Mouse (Mus musculus): ENCODE results near the gene Ttc7. TPM values are rescaled to one million over a fixed set of nuclear protein-coding genes. Genes with fewer than 3 reads are reported as not detected.

The Ttc7 gene
- polyA plus RNA-seq, 1 experiment from 2014 or later = 15.4 TPM

DNA sequence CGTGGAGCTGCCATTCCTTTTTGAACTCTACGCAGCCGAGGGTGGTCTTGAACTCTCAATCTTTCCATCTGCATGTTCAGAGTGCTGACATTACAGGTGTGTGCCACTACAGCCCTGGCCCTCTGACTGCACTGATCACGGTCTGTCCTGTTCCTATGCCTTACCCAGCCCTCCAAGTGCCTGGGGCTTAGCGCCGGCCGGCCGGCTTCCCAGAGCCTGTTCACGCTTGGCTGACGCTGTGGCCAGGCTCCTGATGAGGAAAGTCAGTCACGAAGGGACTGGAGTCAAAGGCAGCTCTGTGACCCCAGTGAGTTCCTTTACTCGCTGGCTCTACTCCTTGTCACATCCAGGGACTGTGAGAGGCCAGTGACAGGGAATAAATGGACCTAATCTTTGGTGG, 29.7 kb downstream of the Ttc7 start:
- Histone ChIP-seq H3K36me3 (ENCODE audit: insufficient read depth, low read length) (no peaks in the 10 kb centered on the region), H3K4me2 (ENCODE audit: low read length) (no peak overlapping the region), H3K9ac (ENCODE audit: low read depth, low read length) (no peak overlapping the region), H3K4me1 (replicated peaks; ENCODE audit: insufficient read depth, low read length) (peaks cover 11% of the 10 kb centered on the region; the same call in 1 of the 2 replicates), H3K27ac (peak overlapping the region; percentile 76), H3K9me3 (replicated peaks; ENCODE audit: low read length) (no peaks in the 10 kb centered on the region), H3K27me3 (ENCODE audit: insufficient read depth, low read length) (no peaks in the 10 kb centered on the region), H3K4me3 (replicated peaks; ENCODE audit: low read depth, low read length) (no peak overlapping the region)
- WGBS = 43% methylated on average over 12 of the region's 12 CpGs
- no peak for DNase-seq (ENCODE audit: low spot score)
- peak; percentile 74 for ATAC-seq (replicated peaks; ENCODE audit: low FRiP score, low read depth)
- TF ChIP-seq CTCF (IDR thresholded peaks at IDR 0.05; ENCODE audit: low read depth) = no peak

DNA sequence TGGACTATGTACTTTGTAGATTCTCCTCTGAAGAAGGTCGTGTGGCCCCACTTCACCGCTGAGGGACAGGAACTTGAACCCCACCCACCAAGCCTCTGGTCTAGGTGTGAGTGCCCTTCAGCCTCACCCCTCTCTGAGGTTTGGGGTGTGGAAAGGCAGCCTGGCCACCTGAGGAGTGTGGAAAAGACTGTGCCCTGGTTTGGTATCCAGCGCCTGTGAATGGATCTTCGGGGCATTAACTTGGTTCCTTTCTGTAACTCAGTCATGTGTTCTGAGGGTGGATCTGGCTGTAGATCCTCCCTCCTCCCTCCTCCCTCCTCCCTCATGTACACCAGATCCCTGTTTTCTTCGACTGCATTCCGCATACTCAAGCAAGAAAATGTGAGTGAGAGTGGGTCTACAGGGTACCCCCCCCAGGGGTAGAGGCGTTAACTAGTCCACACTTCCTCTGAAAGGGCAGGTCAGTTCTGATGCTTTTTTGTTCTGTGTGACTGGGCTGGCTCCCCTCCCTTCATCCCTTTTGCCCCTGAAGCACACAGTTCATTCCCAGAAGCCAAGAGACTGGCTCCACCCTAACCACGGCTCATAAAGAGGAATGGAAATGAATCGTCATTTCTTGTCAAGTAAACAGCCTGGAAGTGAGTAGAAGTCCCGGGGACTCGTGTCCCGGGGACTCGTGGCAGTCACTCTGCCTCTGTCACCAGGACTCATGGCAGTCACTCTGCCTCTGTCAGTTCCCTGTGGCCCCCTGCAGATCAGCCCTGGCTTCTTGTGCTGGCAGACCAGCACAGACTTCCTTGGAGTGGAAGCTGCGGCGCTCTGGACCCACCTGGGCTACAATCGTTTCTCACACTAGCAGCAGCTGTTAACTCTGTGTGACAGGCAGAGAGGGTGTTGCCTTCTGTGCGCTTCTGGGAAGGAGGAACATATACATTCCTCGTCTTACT, 30.5 kb downstream of the Ttc7 start:
- Histone ChIP-seq H3K4me2 (ENCODE audit: low read length) (0 out of 2 replicates have a peak overlapping the region, but pooled peaks have one; percentile 9), H3K9ac (ENCODE audit: low read depth, low read length) (no peak overlapping the region)
- ATAC-seq (replicated peaks; ENCODE audit: low FRiP score, low read depth) = peak; percentile 40

DNA sequence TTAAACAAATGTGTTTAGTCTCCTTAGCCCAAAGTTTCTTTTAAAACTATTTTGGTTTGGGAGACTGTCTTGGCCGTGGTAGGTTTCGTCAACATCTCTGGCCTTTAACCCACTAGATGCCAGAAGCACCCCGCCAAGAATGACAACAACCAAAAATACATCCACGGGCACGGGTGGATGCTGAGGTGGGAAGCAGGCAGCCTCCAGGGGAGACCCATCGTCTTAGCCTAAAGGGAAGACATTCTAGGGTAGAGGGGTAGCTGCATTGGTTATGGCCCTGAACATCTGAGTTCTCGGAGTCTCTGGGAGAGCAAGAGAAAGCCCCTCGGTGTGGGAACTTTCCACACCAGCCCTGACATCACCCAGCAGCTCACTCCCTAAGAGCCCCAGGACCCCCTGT, 31.4 kb downstream of the Ttc7 start:
- no peak for ATAC-seq (replicated peaks; ENCODE audit: low FRiP score, low read depth)
- H3K9ac ChIP-seq (ENCODE audit: low read depth, low read length) = no peak overlapping the region
- no peak for TF ChIP-seq CTCF (IDR thresholded peaks at IDR 0.05; ENCODE audit: low read depth)
- 80% methylated on average over 8 of the region's 8 CpGs for WGBS
- no peak overlapping the region for H3K4me3 ChIP-seq (replicated peaks; ENCODE audit: low read depth, low read length)
- H3K27ac ChIP-seq = no peak overlapping the region
- no peak overlapping the region for H3K4me2 ChIP-seq (ENCODE audit: low read length)
- no peaks in the 10 kb centered on the region for H3K36me3 ChIP-seq (ENCODE audit: insufficient read depth, low read length)
- no peak for DNase-seq (ENCODE audit: low spot score)
- H3K27me3 ChIP-seq (ENCODE audit: insufficient read depth, low read length) = no peaks in the 10 kb centered on the region
- H3K4me1 ChIP-seq (replicated peaks; ENCODE audit: insufficient read depth, low read length) = peaks cover 11% of the 10 kb centered on the region; the same call in 1 of the 2 replicates
- H3K9me3 ChIP-seq (replicated peaks; ENCODE audit: low read length) = no peaks in the 10 kb centered on the region

More for the DNA sequence above, 30.5 kb downstream of the Ttc7 start:
- Histone ChIP-seq H3K27ac (peak overlapping the region; percentile 76), H3K36me3 (ENCODE audit: insufficient read depth, low read length) (no peaks in the 10 kb centered on the region), H3K27me3 (ENCODE audit: insufficient read depth, low read length) (no peaks in the 10 kb centered on the region), H3K9me3 (replicated peaks; ENCODE audit: low read length) (no peaks in the 10 kb centered on the region), H3K4me3 (replicated peaks; ENCODE audit: low read depth, low read length) (no peak overlapping the region), H3K4me1 (replicated peaks; ENCODE audit: insufficient read depth, low read length) (peaks cover 11% of the 10 kb centered on the region; the same call in 1 of the 2 replicates)
- 37% methylated on average over 18 of the region's 18 CpGs for WGBS
- no peak for TF ChIP-seq CTCF (IDR thresholded peaks at IDR 0.05; ENCODE audit: low read depth)
- DNase-seq (ENCODE audit: low spot score) = no peak

DNA sequence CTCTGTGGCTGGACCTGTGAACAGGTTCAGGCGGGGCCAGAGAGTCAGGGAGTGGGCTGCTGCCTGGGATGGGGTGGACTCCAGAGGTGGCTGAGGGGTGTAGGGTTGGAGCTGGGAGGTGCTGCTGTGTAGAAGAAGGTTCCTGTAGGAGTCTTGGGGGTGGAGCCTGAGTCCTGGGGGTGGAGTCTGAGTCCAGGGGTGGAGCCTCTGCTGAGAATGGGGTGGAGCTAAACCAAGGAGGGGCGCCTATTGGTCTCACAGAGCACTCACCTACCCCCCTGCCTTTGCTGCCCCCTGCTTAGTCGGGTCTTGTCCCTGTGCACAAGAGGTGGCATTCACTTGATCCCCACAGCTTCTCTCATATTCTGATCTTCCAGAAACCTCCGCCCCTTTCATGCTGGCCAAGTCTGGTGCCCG, 31.9 kb downstream of the Ttc7 start:
- 59% methylated on average over 5 of the region's 5 CpGs for whole genome bisulfite sequencing
- no peaks in the 10 kb centered on the region for H3K36me3 ChIP-seq (ENCODE audit: insufficient read depth, low read length)
- TF ChIP-seq CTCF (IDR thresholded peaks at IDR 0.05; ENCODE audit: low read depth) = no peak
- peak overlapping the region; percentile 8; the same call in 1 of the 2 replicates for H3K4me2 ChIP-seq (ENCODE audit: low read length)
- peak; percentile 48 for ATAC-seq (replicated peaks; ENCODE audit: low FRiP score, low read depth)
- DNase-seq (ENCODE audit: low spot score) = no peak
- no peaks in the 10 kb centered on the region for H3K27me3 ChIP-seq (ENCODE audit: insufficient read depth, low read length)
- no peak overlapping the region for H3K27ac ChIP-seq
- H3K9ac ChIP-seq (ENCODE audit: low read depth, low read length) = no peak overlapping the region
- no peak overlapping the region for H3K4me3 ChIP-seq (replicated peaks; ENCODE audit: low read depth, low read length)
- H3K9me3 ChIP-seq (replicated peaks; ENCODE audit: low read length) = no peaks in the 10 kb centered on the region
- peaks cover 11% of the 10 kb centered on the region; the same call in 1 of the 2 replicates for H3K4me1 ChIP-seq (replicated peaks; ENCODE audit: insufficient read depth, low read length)

DNA sequence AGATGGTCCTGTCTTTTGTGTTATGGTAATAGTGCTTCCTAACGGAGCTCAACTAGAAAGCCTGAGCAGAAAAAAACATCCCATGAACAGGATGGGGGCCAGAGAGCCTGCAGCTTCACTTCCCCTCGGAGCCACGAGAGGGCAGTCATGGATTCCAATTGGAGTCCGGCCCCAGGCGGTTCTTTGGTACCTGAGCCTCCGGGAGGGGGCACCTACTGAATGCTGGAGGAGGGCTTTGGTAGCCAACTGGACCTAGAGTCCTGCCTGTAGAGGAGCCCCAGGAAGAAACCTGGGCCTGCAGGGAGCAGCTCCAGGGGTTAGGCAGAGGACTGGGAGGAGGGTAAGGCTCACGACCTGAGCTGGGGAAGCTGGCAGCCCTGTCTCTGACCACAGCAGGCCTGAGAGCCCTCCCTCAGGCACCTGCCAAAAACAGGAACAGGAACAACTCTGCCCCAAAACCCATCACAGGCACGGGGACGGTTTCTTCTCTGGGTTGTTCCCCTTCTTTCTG, 32.4 kb downstream of the Ttc7 start:
- Histone ChIP-seq H3K36me3 (ENCODE audit: insufficient read depth, low read length) (no peaks in the 10 kb centered on the region), H3K27me3 (ENCODE audit: insufficient read depth, low read length) (no peaks in the 10 kb centered on the region), H3K4me2 (ENCODE audit: low read length) (peak overlapping the region; percentile 8; the same call in 1 of the 2 replicates), H3K9me3 (replicated peaks; ENCODE audit: low read length) (no peaks in the 10 kb centered on the region), H3K4me1 (replicated peaks; ENCODE audit: insufficient read depth, low read length) (peaks cover 11% of the 10 kb centered on the region; the same call in 1 of the 2 replicates), H3K27ac (no peak overlapping the region), H3K4me3 (replicated peaks; ENCODE audit: low read depth, low read length) (no peak overlapping the region), H3K9ac (ENCODE audit: low read depth, low read length) (no peak overlapping the region)
- WGBS = 15% methylated on average over 9 of the region's 9 CpGs
- TF ChIP-seq CTCF (IDR thresholded peaks at IDR 0.05; ENCODE audit: low read depth) = peak; percentile 95
- peak; percentile 93 for DNase-seq (ENCODE audit: low spot score)
- peak; percentile 57 for ATAC-seq (replicated peaks; ENCODE audit: low FRiP score, low read depth)

DNA sequence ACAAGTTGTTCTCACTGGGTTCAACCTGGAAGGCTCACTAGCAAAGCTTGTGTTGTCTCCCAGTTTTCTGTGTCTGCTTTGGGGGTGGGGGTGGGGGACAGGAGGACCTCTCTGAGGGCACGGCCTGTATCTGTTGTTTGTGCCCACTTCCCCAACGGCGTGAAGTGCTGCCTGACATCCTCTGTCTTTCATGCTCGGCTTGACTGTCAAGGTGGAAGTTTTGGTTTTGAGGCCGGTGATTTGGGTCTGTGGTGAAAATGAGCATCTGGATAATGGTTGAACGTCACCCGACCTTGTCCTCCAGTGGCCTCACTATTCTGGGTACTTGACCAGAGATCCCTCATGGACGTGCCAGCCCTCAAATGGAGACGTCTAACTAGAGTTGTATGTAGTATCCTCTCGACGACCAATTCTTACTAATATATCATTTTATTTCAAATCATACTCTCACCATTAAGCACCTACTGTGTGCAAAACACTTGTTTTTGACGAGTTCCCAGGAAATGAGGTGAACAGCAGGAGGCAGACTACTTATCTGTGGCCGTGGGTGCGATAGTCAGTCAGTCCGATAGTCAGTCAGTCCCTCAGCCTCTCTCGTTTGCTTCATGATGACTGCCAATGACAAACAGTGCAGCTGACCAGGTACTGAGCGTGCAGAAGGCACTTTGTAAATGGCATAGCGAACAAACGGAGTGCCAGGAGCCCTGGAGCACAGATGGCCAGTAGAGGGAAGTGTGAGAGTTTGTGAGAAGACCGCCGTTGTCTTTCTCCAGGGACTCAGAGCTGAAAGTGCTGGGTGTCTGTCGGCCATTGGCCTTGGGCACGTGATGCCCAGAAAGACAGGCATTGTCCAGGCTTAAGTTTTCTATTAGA, 33.4 kb downstream of the Ttc7 start:
- Histone ChIP-seq H3K27ac (no peak overlapping the region), H3K4me1 (replicated peaks; ENCODE audit: insufficient read depth, low read length) (peaks cover 11% of the 10 kb centered on the region; the same call in 1 of the 2 replicates), H3K9ac (ENCODE audit: low read depth, low read length) (no peak overlapping the region), H3K27me3 (ENCODE audit: insufficient read depth, low read length) (no peaks in the 10 kb centered on the region), H3K9me3 (replicated peaks; ENCODE audit: low read length) (no peaks in the 10 kb centered on the region), H3K4me3 (replicated peaks; ENCODE audit: low read depth, low read length) (no peak overlapping the region), H3K4me2 (ENCODE audit: low read length) (no peak overlapping the region), H3K36me3 (ENCODE audit: insufficient read depth, low read length) (no peaks in the 10 kb centered on the region)
- TF ChIP-seq CTCF (IDR thresholded peaks at IDR 0.05; ENCODE audit: low read depth) = peak; percentile 39; the same call in 1 of the 2 replicates
- WGBS = 84% methylated on average over 23 of the region's 23 CpGs
- no peak for ATAC-seq (replicated peaks; ENCODE audit: low FRiP score, low read depth)
- DNase-seq (ENCODE audit: low spot score) = no peak
